Mouse (Mus musculus): Measurements from ENCODE around the gene 1700092M07Rik.
"Not testable (repeated sequence)": the region's sequence is repeated elsewhere in the genome, so short reads cannot be mapped to it uniquely, and the experiment has no call there.

1700092M07Rik gene

GRCm38 (mm10) chr19:8716767-8717475 is 23.6 kb upstream of the 1700092M07Rik start:
- DNase-seq (ENCODE audit: low read depth, low spot score): no peak

GRCm38 (mm10) chr19:8718357-8718756 is 22.2 kb upstream of the 1700092M07Rik start:
- no peak for DNase-seq (ENCODE audit: low read depth, low spot score)

- DNase-seq (ENCODE audit: low read depth, low spot score): not testable (repeated sequence)
Measured at GRCm38 (mm10) chr19:8719037-8719436, 21.5 kb upstream of the 1700092M07Rik start.

GRCm38 (mm10) chr19:8721378-8721777 is 19.1 kb upstream of the 1700092M07Rik start:
- no peak for DNase-seq (ENCODE audit: low read depth, low spot score)

- no peak for DNase-seq (ENCODE audit: low read depth, low spot score)
Measured at GRCm38 (mm10) chr19:8722021-8722420, 18.5 kb upstream of the 1700092M07Rik start.

- DNase-seq (ENCODE audit: low read depth, low spot score): no peak
Measured at GRCm38 (mm10) chr19:8722559-8722906, 18.0 kb upstream of the 1700092M07Rik start.

- peak; percentile 95 for DNase-seq (ENCODE audit: low read depth, low spot score)
Measured at GRCm38 (mm10) chr19:8722907-8723573, 17.5 kb upstream of the 1700092M07Rik start, which contains the start of gene Slc3a2. Slc3a2 (minus strand) TSS chr19:8723369.

- no peak for DNase-seq (ENCODE audit: low read depth, low spot score)
Measured at GRCm38 (mm10) chr19:8723574-8724346, 16.8 kb upstream of the 1700092M07Rik start.

- DNase-seq (ENCODE audit: low read depth, low spot score): no peak
Measured at GRCm38 (mm10) chr19:8724392-8724791, 16.1 kb upstream of the 1700092M07Rik start.

GRCm38 (mm10) chr19:8725081-8725613 is 15.4 kb upstream of the 1700092M07Rik start:
- no peak for DNase-seq (ENCODE audit: low read depth, low spot score)

GRCm38 (mm10) chr19:8726609-8727390 is 13.7 kb upstream of the 1700092M07Rik start:
- no peak for DNase-seq (ENCODE audit: low read depth, low spot score)

- DNase-seq (ENCODE audit: low read depth, low spot score): peak; percentile 58
Measured at GRCm38 (mm10) chr19:8727495-8728114, 12.9 kb upstream of the 1700092M07Rik start.

GRCm38 (mm10) chr19:8728335-8729099 is 12.0 kb upstream of the 1700092M07Rik start:
- not testable (repeated sequence) for DNase-seq (ENCODE audit: low read depth, low spot score)

GRCm38 (mm10) chr19:8734334-8734733 is 6.2 kb upstream of the 1700092M07Rik start:
- no peak for DNase-seq (ENCODE audit: low read depth, low spot score)

- peak; percentile 84 for DNase-seq (ENCODE audit: low read depth, low spot score)
Measured at GRCm38 (mm10) chr19:8735389-8736159, 4.9 kb upstream of the 1700092M07Rik start, which contains the start of gene Wdr74. Wdr74 (plus strand) TSS chr19:8735827.

- DNase-seq (ENCODE audit: low read depth, low spot score): no peak
Measured at GRCm38 (mm10) chr19:8736160-8736467, 4.4 kb upstream of the 1700092M07Rik start.

- no peak for DNase-seq (ENCODE audit: low read depth, low spot score)
Measured at GRCm38 (mm10) chr19:8738911-8739310, 1.6 kb upstream of the 1700092M07Rik start.

- DNase-seq (ENCODE audit: low read depth, low spot score): no peak
Measured at GRCm38 (mm10) chr19:8739646-8740045, 872 bp upstream of the 1700092M07Rik start.

GRCm38 (mm10) chr19:8741243-8741869 is 838 bp downstream of the 1700092M07Rik start, which contains the start of gene Stx5a:
Stx5a (plus strand) TSS chr19:8741413.
- DNase-seq (ENCODE audit: low read depth, low spot score): peak; percentile 92
